In genomic region chr8:46552441-46552765, GRCm38 (mm10) we compare ENCODE assay signal across 8 mouse cellular contexts. TPM values are rescaled to one million over a fixed set of nuclear protein-coding genes. Genes with fewer than 3 reads are reported as not detected.
DNase-seq lines count a peak whose midpoint lies in the region; ATAC-seq and TF ChIP-seq lines count a peak whose summit lies in the region.

No protein-coding gene starts in this region.

- 2% methylated on average over 10 of the region's 10 CpGs for WGBS in heart, adult 2 months
- 2% methylated on average over 10 of the region's 10 CpGs for WGBS in embryonic facial prominence, embryonic 15.5 days
- 2% methylated on average over 10 of the region's 10 CpGs for WGBS in hindbrain, postnatal 0 days

- H3K36me3 ChIP-seq in heart, adult 2 months (ENCODE audit: control insufficient read depth, insufficient read depth, low read length) = no peaks in the 10 kb centered on the region
- peaks cover 42% of the 10 kb centered on the region for H3K36me3 ChIP-seq in G1E (replicated peaks)
- no peaks in the 10 kb centered on the region for H3K36me3 ChIP-seq in embryonic facial prominence, embryonic 15.5 days
- H3K36me3 ChIP-seq in hindbrain, postnatal 0 days (ENCODE audit: insufficient read depth, low read length) = no peaks in the 10 kb centered on the region
- H3K36me3 ChIP-seq in megakaryocyte, embryonic 14.5 days (replicated peaks; ENCODE audit: low read length) = peaks cover 25% of the 10 kb centered on the region

- H3K27ac ChIP-seq in heart, adult 2 months = no peak overlapping the region
- H3K27ac ChIP-seq in embryonic facial prominence, embryonic 15.5 days (replicated peaks) = no peak overlapping the region
- H3K27ac ChIP-seq in hindbrain, postnatal 0 days = no peak overlapping the region

- H3K27me3 ChIP-seq in heart, adult 2 months (ENCODE audit: control insufficient read depth, insufficient read depth, low read length) = no peaks in the 10 kb centered on the region
- no peaks in the 10 kb centered on the region for H3K27me3 ChIP-seq in G1E (ENCODE audit: insufficient read depth, low read length)
- no peaks in the 10 kb centered on the region for H3K27me3 ChIP-seq in embryonic facial prominence, embryonic 15.5 days
- no peaks in the 10 kb centered on the region for H3K27me3 ChIP-seq in hindbrain, postnatal 0 days (ENCODE audit: insufficient read depth, low read length)
- no peaks in the 10 kb centered on the region for H3K27me3 ChIP-seq in megakaryocyte, embryonic 14.5 days (replicated peaks)

- no peak overlapping the region for H3K9ac ChIP-seq in heart, adult 2 months (ENCODE audit: low read depth, low read length)
- peak overlapping the region; percentile 54 for H3K9ac ChIP-seq in embryonic facial prominence, embryonic 15.5 days
- H3K9ac ChIP-seq in hindbrain, postnatal 0 days (replicated peaks; ENCODE audit: low read length) = peak overlapping the region; percentile 57

- no peak for TF ChIP-seq POLR2A in heart, adult 2 months (IDR thresholded peaks at IDR 0.05; ENCODE audit: insufficient read depth, low read depth, low read length)

- no peak for TF ChIP-seq CTCF in heart, adult 2 months (IDR thresholded peaks at IDR 0.05)
- no peak for TF ChIP-seq CTCF in G1E (IDR thresholded peaks at IDR 0.05; ENCODE audit: low read depth, low read length)
- TF ChIP-seq CTCF in hindbrain, postnatal 0 days (IDR thresholded peaks at IDR 0.05; ENCODE audit: low read depth) = no peak

- H3K4me3 ChIP-seq in heart, adult 2 months = peak overlapping the region; percentile 57
- peak overlapping the region; percentile 83 for H3K4me3 ChIP-seq in G1E (ENCODE audit: low read depth, low read length)
- H3K4me3 ChIP-seq in embryonic facial prominence, embryonic 15.5 days (replicated peaks) = peak overlapping the region; percentile 75
- H3K4me3 ChIP-seq in hindbrain, postnatal 0 days (ENCODE audit: low read length) = peak overlapping the region; percentile 75
- peak overlapping the region; percentile 93 for H3K4me3 ChIP-seq in megakaryocyte, embryonic 14.5 days (replicated peaks)

- H3K4me1 ChIP-seq in heart, adult 2 months (ENCODE audit: control insufficient read depth, insufficient read depth, low read length) = peaks cover 1% of the 10 kb centered on the region; the same call in 1 of the 2 replicates
- peaks cover 67% of the 10 kb centered on the region for H3K4me1 ChIP-seq in G1E (ENCODE audit: insufficient read depth, low read depth, low read length)
- peaks cover 13% of the 10 kb centered on the region for H3K4me1 ChIP-seq in embryonic facial prominence, embryonic 15.5 days
- 0 out of 2 replicates have a peak, but pooled peaks cover 4% of the 10 kb centered on the region for H3K4me1 ChIP-seq in hindbrain, postnatal 0 days (ENCODE audit: insufficient read depth, low read length)
- H3K4me1 ChIP-seq in megakaryocyte, embryonic 14.5 days = peaks cover 49% of the 10 kb centered on the region

- TF ChIP-seq EP300 in heart, adult 2 months (IDR thresholded peaks at IDR 0.05; ENCODE audit: insufficient read depth, low read depth, low read length) = no peak

- no peaks in the 10 kb centered on the region for H3K79me2 ChIP-seq in heart, adult 2 months (replicated peaks; ENCODE audit: control insufficient read depth, insufficient read depth, low read length)

- no peaks in the 10 kb centered on the region for H3K9me3 ChIP-seq in G1E (replicated peaks)
- H3K9me3 ChIP-seq in embryonic facial prominence, embryonic 15.5 days (replicated peaks) = no peaks in the 10 kb centered on the region
- no peaks in the 10 kb centered on the region for H3K9me3 ChIP-seq in hindbrain, postnatal 0 days (ENCODE audit: low read length)
- H3K9me3 ChIP-seq in megakaryocyte, embryonic 14.5 days = no peaks in the 10 kb centered on the region

- no peak for ATAC-seq in G1E (ENCODE audit: extremely low read depth, insufficient number of reproducible peaks, low FRiP score, poor library complexity, severe bottlenecking)
- ATAC-seq in embryonic facial prominence, embryonic 15.5 days (ENCODE audit: insufficient number of reproducible peaks, low FRiP score, low TSS enrichment, low read depth) = no peak
- ATAC-seq in hindbrain, postnatal 0 days = no peak

- peak overlapping the region; percentile 64 for H3K4me2 ChIP-seq in embryonic facial prominence, embryonic 15.5 days (replicated peaks)
- peak overlapping the region; percentile 82 for H3K4me2 ChIP-seq in hindbrain, postnatal 0 days (ENCODE audit: low read depth, low read length)

- intact Hi-C loops in heart, adult 2 months (cut with DNase I) = loop anchor here (10.0 kb wide), 1 partner anchor 392 kb away; no protein-coding TSS in a partner anchor
- intact Hi-C loops in left cerebral cortex, postnatal 25 days (cut with DNase I) = loop anchor here (5.0 kb wide), 1 partner anchor 65 kb away; the partner anchor contains the start of genes Casp3 and Primpol

- DNase-seq in heart, adult 2 months = no peak
- DNase-seq in heart, adult 11 months = no peak
- no peak for DNase-seq in G1E (ENCODE audit: low spot score)
- DNase-seq in hindbrain, postnatal 0 days (ENCODE audit: low spot score) = no peak
- peak; percentile 69 for DNase-seq in testis, postnatal 10 days (ENCODE audit: low spot score)
- DNase-seq in left cerebral cortex, postnatal 25 days (ENCODE audit: low spot score in 2 of 2) = no peak

RNA-seq across cellular contexts. Expression of gene Cenpu, which starts 0.6 kb away (rescaled TPM):
- total RNA-seq in heart, adult 2 months (2021) = under 1 TPM; 0.30 to 0.73 TPM
- polyA plus RNA-seq in heart, adult 2 months (2012; rRNA removed) = 0.21 and 0.50 TPM in 2 replicates
- total RNA-seq in G1E (2014; fragmentation: Nextera tagmentation) (59.2 and 73.6 TPM in 2 replicates), G1E (2017) (72.1 and 94.1 TPM in 2 replicates)
- polyA plus RNA-seq in G1E (2012) = 16.4 and 18.3 TPM in 2 replicates
- 10.1 and 10.5 TPM in 2 replicates for polyA plus RNA-seq in embryonic facial prominence, embryonic 15.5 days (2015; fragmentation: Nextera tagmentation; extraction: Ambion mirVana)
- total RNA-seq in hindbrain, postnatal 0 days (2014; rRNA removed) = 2.2 and 6.0 TPM in 2 replicates
- polyA plus RNA-seq in hindbrain, postnatal 0 days (2015; fragmentation: Nextera tagmentation; extraction: Ambion mirVana) = 7.5 and 8.0 TPM in 2 replicates
- polyA plus RNA-seq in megakaryocyte, embryonic 14.5 days (2012; ENCODE audit: insufficient read depth, low replicate concordance) = 4.8 and 6.3 TPM in 2 replicates
- total RNA-seq in left cerebral cortex, postnatal 25 days (2021) = 1 to 10 TPM; 1.9 to 2.9 TPM
